ENCODE assay signal across 34 mouse cellular contexts in genomic region chrX:86954614-86955013, GRCm38 (mm10).
"Had no signal": no experiment of that assay in that cellular context is flagged by ENCODE, and none has a peak within 500 bp of the region (broad histone marks: within the 10 kb centered on the region; RNA-seq: fewer than 3 reads in every experiment).

No protein-coding gene starts in this region.

- H3K36me3 ChIP-seq: heart, embryonic 10.5 days; heart, embryonic 12.5 days; heart, embryonic 13.5 days; heart, embryonic 15.5 days; hindbrain, embryonic 10.5 days; hindbrain, embryonic 12.5 days; hindbrain, embryonic 13.5 days; hindbrain, embryonic 15.5 days; intestine, embryonic 15.5 days; kidney, embryonic 15.5 days had no signal

- ATAC-seq: hindbrain, postnatal 0 days; inflammation-experienced regulatory T-cells, adult 6 months; intestine, embryonic 15.5 days; intestine, embryonic 16.5 days; intestine, postnatal 0 days had no signal

- H3K9me3 ChIP-seq: heart, embryonic 10.5 days; heart, embryonic 12.5 days; heart, embryonic 13.5 days; heart, embryonic 15.5 days; hindbrain, embryonic 10.5 days; hindbrain, embryonic 12.5 days; hindbrain, embryonic 13.5 days; hindbrain, embryonic 15.5 days; intestine, embryonic 15.5 days; kidney, embryonic 15.5 days had no signal

- H3K27ac ChIP-seq: heart, embryonic 10.5 days; heart, embryonic 13.5 days; heart, embryonic 15.5 days; hindbrain, embryonic 10.5 days; hindbrain, embryonic 12.5 days; hindbrain, embryonic 13.5 days; hindbrain, embryonic 14.5 days; hindbrain, embryonic 15.5 days; hindbrain, postnatal 0 days; intestine, embryonic 15.5 days; kidney, embryonic 15.5 days; kidney, postnatal 0 days; layer of hippocampus, adult 2 months had no signal

- H3K4me1 ChIP-seq: heart, embryonic 10.5 days; heart, embryonic 12.5 days; heart, embryonic 13.5 days; heart, embryonic 15.5 days; hindbrain, embryonic 10.5 days; hindbrain, embryonic 12.5 days; hindbrain, embryonic 13.5 days; hindbrain, embryonic 15.5 days; intestine, embryonic 15.5 days; kidney, embryonic 15.5 days had no signal

- H3K27me3 ChIP-seq: heart, embryonic 12.5 days; heart, embryonic 13.5 days; heart, embryonic 15.5 days; hindbrain, embryonic 12.5 days; hindbrain, embryonic 13.5 days; hindbrain, embryonic 15.5 days; intestine, embryonic 15.5 days; kidney, embryonic 15.5 days had no signal

- H3K4me3 ChIP-seq: heart, embryonic 10.5 days; heart, embryonic 12.5 days; heart, embryonic 13.5 days; heart, embryonic 15.5 days; hindbrain, embryonic 10.5 days; hindbrain, embryonic 12.5 days; hindbrain, embryonic 13.5 days; hindbrain, embryonic 15.5 days; intestine, embryonic 15.5 days; kidney, embryonic 15.5 days; layer of hippocampus, adult 2 months had no signal

- DNase-seq: heart, postnatal 10 days; heart, postnatal 14 days; heart, postnatal 36 days; heart, postnatal 4 days; kidney, adult 11 months; kidney, adult 18-20 months; kidney, adult 2 months; kidney, adult 8-10 months; kidney, adult 9 months; kidney, postnatal 10 days; kidney, postnatal 14 days; kidney, postnatal 25 days; kidney, postnatal 36 days; kidney, postnatal 4 days; layer of hippocampus, adult 9-11 months; layer of hippocampus, postnatal 36 days had no signal

- H3K4me2 ChIP-seq: heart, embryonic 11.5 days; heart, embryonic 12.5 days; heart, embryonic 13.5 days; heart, embryonic 15.5 days; hindbrain, embryonic 12.5 days; hindbrain, embryonic 13.5 days; hindbrain, embryonic 14.5 days; hindbrain, embryonic 15.5 days; intestine, embryonic 15.5 days; kidney, embryonic 15.5 days had no signal

- H3K9ac ChIP-seq: heart, embryonic 12.5 days; heart, embryonic 13.5 days; heart, embryonic 15.5 days; hindbrain, embryonic 12.5 days; hindbrain, embryonic 13.5 days; hindbrain, embryonic 14.5 days; hindbrain, embryonic 15.5 days; intestine, embryonic 15.5 days; kidney, embryonic 15.5 days had no signal
